Mouse (Mus musculus) MEL (cell line): Measurements from ENCODE around the gene Bin2. TPM values are rescaled to one million over a fixed set of nuclear protein-coding genes. Genes with fewer than 3 reads are reported as not detected.

Experiments
- DNase-seq: peaks from one replicate; pipeline ENCODE4 v3.0.0; 2011; ENCODE audit warnings: low read depth, low spot score
- H3K27ac ChIP-seq: 2 replicates; pipeline ENCODE4 v1.5.1; 2012; ENCODE audit warnings: low read depth, mild to moderate bottlenecking, control low read depth, low read length, moderate library complexity; ENCODE audit not compliant: control insufficient read depth
- H3K27me3 ChIP-seq, 2 experiments: fragments of 150-350 bp in 1 of 2; sonication (generic) in 1 of 2; 2 replicates each; pipeline ENCODE4 v1.6.1; 2012; ENCODE audit warnings: low read length in 2 of 2, mild to moderate bottlenecking in 2 of 2, improper control_type of control experiment in 1 of 2, moderate library complexity in 1 of 2; ENCODE audit not compliant: insufficient read depth in 2 of 2, control insufficient read depth in 1 of 2
- H3K36me3 ChIP-seq, 2 experiments: 2 replicates each; pipeline ENCODE4 v1.6.1; 2012 to 2014; ENCODE audit warnings: low read length in 2 of 2, improper control_type of control experiment in 1 of 2, inconsistent platforms in 1 of 2, mild to moderate bottlenecking in 1 of 2; ENCODE audit not compliant: insufficient read depth in 2 of 2, control insufficient read depth in 1 of 2
- H3K4me1 ChIP-seq, 2 experiments: fragments of 150-350 bp in 1 of 2; sonication (generic) in 1 of 2; 2 replicates each; pipeline ENCODE4 v1.6.1; 2012; ENCODE audit warnings: low read length in 2 of 2, improper control_type of control experiment in 1 of 2, mild to moderate bottlenecking in 1 of 2; ENCODE audit not compliant: insufficient read depth in 2 of 2, control insufficient read depth in 1 of 2
- H3K4me3 ChIP-seq, 2 experiments: fragments of 150-350 bp in 1 of 2; sonication (generic) in 1 of 2; 2 replicates each; pipeline ENCODE4 v1.5.1; 2012; ENCODE audit warnings: low read depth in 2 of 2, low read length in 2 of 2, mild to moderate bottlenecking in 2 of 2, moderate library complexity in 2 of 2, control low read depth in 1 of 2, improper control_type of control experiment in 1 of 2; ENCODE audit not compliant: control insufficient read depth in 1 of 2, insufficient read depth in 1 of 2
- H3K79me2 ChIP-seq: 2 replicates; pipeline ENCODE4 v1.6.1; 2012; ENCODE audit warnings: mild to moderate bottlenecking, low read length, moderate library complexity; ENCODE audit not compliant: control insufficient read depth, poor library complexity, insufficient read depth
- H3K9ac ChIP-seq: 2 replicates; pipeline ENCODE4 v1.6.1; 2012; ENCODE audit warnings: low read depth, mild to moderate bottlenecking, control low read depth, low read length, moderate library complexity; ENCODE audit not compliant: control insufficient read depth, poor library complexity, severe bottlenecking
- H3K9me3 ChIP-seq: fragments of 150-350 bp; sonication (generic); replicated peaks from 2 replicates; pipeline ENCODE4 v1.6.1; 2012; ENCODE audit warnings: mild to moderate bottlenecking, low read length, improper control_type of control experiment, moderate library complexity; ENCODE audit not compliant: insufficient read depth
- CHD1 ChIP-seq: IDR thresholded peaks from 2 replicates; pipeline ENCODE4 v1.6.1; 2012; ENCODE audit warnings: low read depth, mild to moderate bottlenecking, inconsistent platforms, low read length, improper control_type of control experiment
- CHD2 ChIP-seq: IDR thresholded peaks from 2 replicates; pipeline ENCODE4 v1.6.1; 2011; ENCODE audit warnings: low read length, improper control_type of control experiment
- CTCF ChIP-seq, 3 experiments: IDR thresholded peaks in 2 of 3; conservative IDR thresholded peaks in 1 of 3; 2 replicates each; pipeline ENCODE4 v1.5.1; 2011 to 2012; ENCODE audit warnings: low read length in 3 of 3, low read depth in 2 of 3, mild to moderate bottlenecking in 2 of 3, improper control_type of control experiment in 1 of 3, inconsistent platforms in 1 of 3, mixed read lengths in 1 of 3, moderate library complexity in 1 of 3; ENCODE audit not compliant: control insufficient read depth in 1 of 3, insufficient read depth in 1 of 3, poor library complexity in 1 of 3, severe bottlenecking in 1 of 3
- E2F4 ChIP-seq: IDR thresholded peaks from 2 replicates; pipeline ENCODE4 v1.6.1; 2011; ENCODE audit warnings: low read depth, low read length, improper control_type of control experiment, borderline replicate concordance
- ELF1 ChIP-seq: IDR thresholded peaks from 2 replicates; pipeline ENCODE4 v1.6.1; 2014; ENCODE audit warnings: low read depth, mild to moderate bottlenecking, inconsistent platforms, low read length, improper control_type of control experiment, moderate library complexity
- ETS1 ChIP-seq: IDR thresholded peaks from 2 replicates; pipeline ENCODE4 v1.6.1; 2012; ENCODE audit warnings: low read depth, mild to moderate bottlenecking, inconsistent platforms, low read length, improper control_type of control experiment, moderate library complexity
- GABPA ChIP-seq: IDR thresholded peaks from 2 replicates; pipeline ENCODE4 v1.6.1; 2012; ENCODE audit warnings: low read depth, mild to moderate bottlenecking, inconsistent platforms, low read length, improper control_type of control experiment, moderate library complexity
- GATA1 ChIP-seq: IDR thresholded peaks from 2 replicates; pipeline ENCODE4 v1.6.1; 2011; ENCODE audit warnings: low read depth, low read length, improper control_type of control experiment
- KAT2A ChIP-seq: conservative IDR thresholded peaks from 2 replicates; pipeline ENCODE4 v1.6.1; 2012; ENCODE audit warnings: low read depth, low read length, improper control_type of control experiment, inconsistent platforms
- MAFK ChIP-seq: IDR thresholded peaks from 2 replicates; pipeline ENCODE4 v1.6.1; 2011; ENCODE audit warnings: low read depth, mild to moderate bottlenecking, low read length, improper control_type of control experiment, borderline replicate concordance
- MAX ChIP-seq: IDR thresholded peaks from 2 replicates; pipeline ENCODE4 v1.6.1; 2011; ENCODE audit warnings: low read length, improper control_type of control experiment
- MAZ ChIP-seq: IDR thresholded peaks from 2 replicates; pipeline ENCODE4 v1.6.1; 2012; ENCODE audit warnings: low read depth, mild to moderate bottlenecking, inconsistent platforms, low read length, improper control_type of control experiment
- NELFE ChIP-seq: IDR thresholded peaks from 2 replicates; pipeline ENCODE4 v1.6.1; 2011; ENCODE audit warnings: low read depth, low read length, improper control_type of control experiment
- POLR2A ChIP-seq, 2 experiments: IDR thresholded peaks; 2 replicates each; pipeline ENCODE4 v1.6.1; 2011 to 2012; ENCODE audit warnings: low read length in 2 of 2, mild to moderate bottlenecking in 2 of 2, control low read depth in 1 of 2, improper control_type of control experiment in 1 of 2, low read depth in 1 of 2, moderate library complexity in 1 of 2; ENCODE audit not compliant: control insufficient read depth in 1 of 2, insufficient read depth in 1 of 2, poor library complexity in 1 of 2
- POLR2AphosphoS2 ChIP-seq: IDR thresholded peaks from 2 replicates; pipeline ENCODE4 v1.6.1; 2011; ENCODE audit warnings: low read length, improper control_type of control experiment
- SIN3A ChIP-seq: IDR thresholded peaks from 2 replicates; pipeline ENCODE4 v1.6.1; 2012; ENCODE audit warnings: low read length, improper control_type of control experiment, inconsistent platforms
- SMC3 ChIP-seq: IDR thresholded peaks from 2 replicates; pipeline ENCODE4 v1.6.1; 2011; ENCODE audit warnings: low read depth, low read length, improper control_type of control experiment
- TBP ChIP-seq: IDR thresholded peaks from 2 replicates; pipeline ENCODE4 v1.8.0; 2011; ENCODE audit warnings: low read depth, low read length, improper control_type of control experiment
- TCF12 ChIP-seq: IDR thresholded peaks from 2 replicates; pipeline ENCODE4 v1.6.1; 2014; ENCODE audit warnings: low read depth, mild to moderate bottlenecking, inconsistent platforms, low read length, improper control_type of control experiment, moderate library complexity
- USF1 ChIP-seq: IDR thresholded peaks from 2 replicates; pipeline ENCODE4 v1.6.1; 2014; ENCODE audit warnings: low read depth, mild to moderate bottlenecking, inconsistent platforms, low read length, improper control_type of control experiment, moderate library complexity
- USF2 ChIP-seq, 2 experiments: IDR thresholded peaks; 2 replicates each; pipeline ENCODE4 v1.6.1; 2011 to 2012; ENCODE audit warnings: improper control_type of control experiment in 2 of 2, low read length in 2 of 2, borderline replicate concordance in 1 of 2, inconsistent platforms in 1 of 2, low read depth in 1 of 2, mild to moderate bottlenecking in 1 of 2; ENCODE audit not compliant: insufficient read depth in 1 of 2
- ZKSCAN1 ChIP-seq: IDR thresholded peaks from 2 replicates; pipeline ENCODE4 v1.6.1; 2012; ENCODE audit warnings: low read depth, mild to moderate bottlenecking, inconsistent platforms, low read length, improper control_type of control experiment, moderate library complexity
- ZMIZ1 ChIP-seq: IDR thresholded peaks from 2 replicates; pipeline ENCODE4 v1.6.1; 2012; ENCODE audit warnings: low read depth, mild to moderate bottlenecking, inconsistent platforms, low read length, improper control_type of control experiment, moderate library complexity
- ZNF384 ChIP-seq: IDR thresholded peaks from 2 replicates; pipeline ENCODE4 v1.6.1; 2012; ENCODE audit warnings: low read depth, mild to moderate bottlenecking, inconsistent platforms, low read length, improper control_type of control experiment
- polyA plus RNA-seq, 2 experiments: library from polyadenylated mRNA; stranded (reverse) in 1 of 2; unstranded in 1 of 2; fragments of >175 nt in 1 of 2; fragments of >200 nt in 1 of 2; gene quantifications; 2 replicates each; pipeline versions ENCODE4 v1.2.1 to v1.2.4; 2012; ENCODE audit warnings: low replicate concordance in 2 of 2, low read depth in 1 of 2; ENCODE audit not compliant: insufficient read length in 2 of 2, insufficient read depth in 1 of 2, missing spikeins in 1 of 2
- total RNA-seq: library from RNA; depleted of rRNA; stranded (reverse); fragments of 300-350 nt; gene quantifications from 2 replicates; pipeline ENCODE4 v1.2.3, GENCODE M21; 2012

Gene Bin2
- total and polyA plus RNA-seq, 3 experiments = 79.9 to 128 (median 106) TPM

GRCm38 (mm10) chr15:100650111-100650510 is 19.2 kb downstream of the Bin2 start:
- no peaks in the 10 kb centered on the region; a peak in 1 of 4 replicates for H3K4me1 ChIP-seq

GRCm38 (mm10) chr15:100646161-100646560 is 23.2 kb downstream of the Bin2 start:
- TF ChIP-seq CHD2 (no peak), ZNF384 (no peak), GABPA (no peak), ZMIZ1 (no peak), NELFE (no peak), USF1 (no peak), SIN3A (no peak)
- Histone ChIP-seq H3K36me3 (peaks cover 0 to 25% of the 10 kb centered on the region in 2 experiments; a peak in 2 of 4 replicates), H3K4me1 (no peaks in the 10 kb centered on the region)

More at GRCm38 (mm10) chr15:100650111-100650510, 19.2 kb downstream of the Bin2 start:
- TF ChIP-seq KAT2A (no peak), USF2 (IDR thresholded peaks at IDR 0.05; ENCODE audit: borderline replicate concordance in 1 of 2, insufficient read depth in 1 of 2, low read depth in 1 of 2, low read length in 2 of 2) (no peak), TBP (no peak), MAFK (no peak)
- Histone ChIP-seq H3K27me3 (no peaks in the 10 kb centered on the region), H3K9ac (no peak overlapping the region), H3K9me3 (no peaks in the 10 kb centered on the region), H3K36me3 (peaks cover 0 to 25% of the 10 kb centered on the region in 2 experiments; a peak in 2 of 4 replicates), H3K79me2 (no peaks in the 10 kb centered on the region), H3K4me3 (no peak overlapping the region), H3K27ac (no peak overlapping the region)
- DNase-seq = no peak

GRCm38 (mm10) chr15:100642451-100642850 is 26.9 kb downstream of the Bin2 start:
- DNase-seq = no peak
- H3K9ac ChIP-seq = no peak overlapping the region
- no peaks in the 10 kb centered on the region for H3K27me3 ChIP-seq
- H3K9me3 ChIP-seq = no peaks in the 10 kb centered on the region
- H3K36me3 ChIP-seq = peaks cover 0 to 20% of the 10 kb centered on the region in 2 experiments; a peak in 2 of 4 replicates
- H3K27ac ChIP-seq = no peak overlapping the region
- no peak for TF ChIP-seq USF2 (IDR thresholded peaks at IDR 0.05; ENCODE audit: borderline replicate concordance in 1 of 2, insufficient read depth in 1 of 2, low read depth in 1 of 2, low read length in 2 of 2)
- no peak for TF ChIP-seq ZKSCAN1
- TF ChIP-seq MAX = no peak
- no peak for TF ChIP-seq MAZ
- TF ChIP-seq E2F4 = no peak
- TF ChIP-seq USF1 = no peak
- no peak for TF ChIP-seq ETS1
- TF ChIP-seq CTCF (IDR thresholded peaks at IDR 0.05 in 2 of 3, conservative IDR thresholded peaks at IDR 0.05 in 1 of 3; ENCODE audit: control insufficient read depth in 1 of 3, insufficient read depth in 1 of 3, low read depth in 2 of 3, low read length in 3 of 3, poor library complexity in 1 of 3, severe bottlenecking in 1 of 3) = no peak
- no peak for TF ChIP-seq GATA1
- no peak for TF ChIP-seq POLR2AphosphoS2
- TF ChIP-seq SMC3 = no peak
- no peak for TF ChIP-seq ELF1
- TF ChIP-seq ZMIZ1 = no peak
- no peak for TF ChIP-seq CHD1
- no peak for TF ChIP-seq CHD2
- no peak for TF ChIP-seq POLR2A (IDR thresholded peaks at IDR 0.05; ENCODE audit: control insufficient read depth in 1 of 2, insufficient read depth in 1 of 2, low read depth in 1 of 2, low read length in 2 of 2, poor library complexity in 1 of 2)
- TF ChIP-seq TCF12 = no peak
- H3K4me1 ChIP-seq = peaks cover 0 to 3% of the 10 kb centered on the region in 2 experiments; a peak in 1 of 4 replicates
- H3K79me2 ChIP-seq = no peaks in the 10 kb centered on the region
- no peak overlapping the region for H3K4me3 ChIP-seq

More at GRCm38 (mm10) chr15:100646161-100646560, 23.2 kb downstream of the Bin2 start:
- H3K9ac ChIP-seq = no peak overlapping the region
- no peak overlapping the region for H3K4me3 ChIP-seq
- no peak overlapping the region for H3K27ac ChIP-seq
- H3K9me3 ChIP-seq = no peaks in the 10 kb centered on the region
- no peaks in the 10 kb centered on the region for H3K27me3 ChIP-seq
- H3K79me2 ChIP-seq = no peaks in the 10 kb centered on the region
- no peak for DNase-seq
